Mouse (Mus musculus): Measurements from ENCODE around the gene Swt1. TPM values are rescaled to one million over a fixed set of nuclear protein-coding genes. Genes with fewer than 3 reads are reported as not detected.
A peak's percentile ranks its signal among the peaks of the same experiment; 100 is the strongest.
"Not testable (repeated sequence)": the region's sequence is repeated elsewhere in the genome, so short reads cannot be mapped to it uniquely, and the experiment has no call there.

The Swt1 gene
- 22.6 and 24.6 TPM in 2 replicates for polyA plus RNA-seq (2014; fragmentation: Nextera tagmentation; extraction: Ambion mirVana)

DNA sequence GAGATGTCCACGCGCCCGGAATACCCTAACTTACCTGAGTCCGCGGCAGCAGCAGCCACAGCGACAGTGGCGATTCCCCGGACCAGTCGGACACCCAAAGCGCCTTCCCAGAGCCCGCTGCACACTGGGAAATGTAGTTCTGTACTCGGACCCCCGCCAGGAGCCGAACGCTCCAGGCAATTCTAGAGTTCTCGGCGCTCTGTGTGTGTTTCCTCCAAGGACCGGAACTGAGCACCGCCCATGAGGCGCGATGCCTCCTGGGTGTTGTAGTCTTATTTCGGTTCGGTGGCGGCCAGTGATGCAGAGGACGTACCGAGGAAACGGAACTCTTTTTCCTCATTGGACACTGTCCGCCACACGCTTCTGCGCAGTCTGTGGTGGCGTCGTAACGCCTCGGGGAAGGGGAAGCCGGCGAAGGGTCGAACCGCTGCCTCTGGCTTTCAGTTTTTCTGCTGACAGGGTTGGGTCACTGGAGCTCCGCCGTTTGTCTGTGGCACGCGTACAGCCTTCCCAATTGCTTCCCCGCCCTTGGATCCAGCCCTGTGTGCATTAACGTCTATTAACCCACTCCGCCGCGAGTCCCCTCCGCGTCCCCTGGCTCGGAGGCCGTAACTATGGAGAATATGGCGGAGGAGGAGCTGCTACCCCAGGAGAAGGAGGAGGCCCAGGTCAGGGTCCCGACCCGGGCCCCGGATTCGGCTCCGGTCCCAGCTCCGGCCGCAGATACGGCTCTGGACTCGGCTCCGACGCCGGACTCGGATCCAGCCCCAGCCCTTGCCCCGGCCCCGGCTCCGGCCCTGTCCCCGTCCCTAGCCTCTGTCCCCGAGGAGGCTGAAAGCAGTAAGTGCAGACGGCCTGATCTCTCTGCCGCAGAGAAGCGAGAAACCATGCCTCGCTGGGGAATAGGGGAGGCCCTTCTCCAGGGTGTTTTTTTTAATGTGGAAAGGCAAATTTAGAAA lies at the start of gene Swt1, which contains the start of gene Trmt1l:
Gene Swt1, minus strand, starts transcription at position 193 of the 959 bp plus-strand sequence.
Gene Trmt1l, plus strand, starts transcription at position 280 of the 959 bp plus-strand sequence.
- under 1% methylated on average over 73 of the region's 74 CpGs for WGBS
- Histone ChIP-seq H3K9ac (ENCODE audit: low read length) (peak within 1 kb of the TSS; percentile 90), H3K27me3 (ENCODE audit: control insufficient read depth, insufficient read depth, low read length) (no peaks in the 10 kb centered on the region), H3K27ac (ENCODE audit: low read depth, low read length) (peak within 1 kb of the TSS; percentile 91), H3K9me3 (ENCODE audit: control insufficient read depth, low read length) (no peaks in the 10 kb centered on the region), H3K4me3 (ENCODE audit: low read depth, low read length) (peak within 1 kb of the TSS; percentile 80), H3K36me3 (ENCODE audit: control insufficient read depth, insufficient read depth, low read length) (no peaks in the 10 kb centered on the region), H3K4me2 (ENCODE audit: low read depth, low read length, severe bottlenecking) (peak within 1 kb of the TSS; percentile 64), H3K4me1 (replicated peaks; ENCODE audit: control insufficient read depth, insufficient read depth, low read length) (peaks cover 7% of the 10 kb centered on the region)
- ATAC-seq (replicated peaks; ENCODE audit: low FRiP score) (peak; percentile 99), DNase-seq (ENCODE audit: low spot score) (peak; percentile 97)

- H3K4me2 ChIP-seq (ENCODE audit: low read depth, low read length, severe bottlenecking); H3K27ac ChIP-seq (ENCODE audit: low read depth, low read length); H3K4me1 ChIP-seq (replicated peaks; ENCODE audit: control insufficient read depth, insufficient read depth, low read length); H3K9me3 ChIP-seq (ENCODE audit: control insufficient read depth, low read length); DNase-seq (ENCODE audit: low spot score); H3K27me3 ChIP-seq (ENCODE audit: control insufficient read depth, insufficient read depth, low read length); ATAC-seq (replicated peaks; ENCODE audit: low FRiP score); H3K4me3 ChIP-seq (ENCODE audit: low read depth, low read length); H3K9ac ChIP-seq (ENCODE audit: low read length); H3K36me3 ChIP-seq (ENCODE audit: control insufficient read depth, insufficient read depth, low read length): not testable (repeated sequence)
- 88% methylated on average over 8 of the region's 8 CpGs for WGBS
These were observed 44.1 kb upstream of the Swt1 start for GRCm38 (mm10) chr1:151472386-151472785.

GRCm38 (mm10) chr1:151471429-151471828 lies 43.2 kb upstream of the Swt1 start:
- Histone ChIP-seq H3K27ac (ENCODE audit: low read depth, low read length) (no peak overlapping the region), H3K4me2 (ENCODE audit: low read depth, low read length, severe bottlenecking) (no peak overlapping the region), H3K27me3 (ENCODE audit: control insufficient read depth, insufficient read depth, low read length) (no peaks in the 10 kb centered on the region), H3K4me1 (replicated peaks; ENCODE audit: control insufficient read depth, insufficient read depth, low read length) (no peaks in the 10 kb centered on the region), H3K36me3 (ENCODE audit: control insufficient read depth, insufficient read depth, low read length) (peaks cover 7% of the 10 kb centered on the region), H3K4me3 (ENCODE audit: low read depth, low read length) (no peak overlapping the region), H3K9ac (ENCODE audit: low read length) (no peak overlapping the region), H3K9me3 (ENCODE audit: control insufficient read depth, low read length) (no peaks in the 10 kb centered on the region)
- DNase-seq (ENCODE audit: low spot score): no peak
- WGBS: 71% methylated on average over 7 of the region's 7 CpGs
- ATAC-seq (replicated peaks; ENCODE audit: low FRiP score): no peak

- Histone ChIP-seq H3K27me3 (ENCODE audit: control insufficient read depth, insufficient read depth, low read length) (no peaks in the 10 kb centered on the region), H3K4me2 (ENCODE audit: low read depth, low read length, severe bottlenecking) (no peak overlapping the region), H3K27ac (ENCODE audit: low read depth, low read length) (no peak overlapping the region), H3K36me3 (ENCODE audit: control insufficient read depth, insufficient read depth, low read length) (no peaks in the 10 kb centered on the region; the same call in 1 of the 2 replicates), H3K9me3 (ENCODE audit: control insufficient read depth, low read length) (no peaks in the 10 kb centered on the region), H3K9ac (ENCODE audit: low read length) (no peak overlapping the region), H3K4me3 (ENCODE audit: low read depth, low read length) (no peak overlapping the region), H3K4me1 (replicated peaks; ENCODE audit: control insufficient read depth, insufficient read depth, low read length) (no peaks in the 10 kb centered on the region)
- ATAC-seq (replicated peaks; ENCODE audit: low FRiP score) (no peak), DNase-seq (ENCODE audit: low spot score) (no peak)
- WGBS: 92% methylated on average over 4 of the region's 4 CpGs
These were observed 38.3 kb upstream of the Swt1 start for GRCm38 (mm10) chr1:151466571-151466970.

- WGBS: 62% methylated on average over 4 of the region's 4 CpGs
- Histone ChIP-seq H3K27ac (ENCODE audit: low read depth, low read length) (no peak overlapping the region), H3K36me3 (ENCODE audit: control insufficient read depth, insufficient read depth, low read length) (no peaks in the 10 kb centered on the region; the same call in 1 of the 2 replicates), H3K4me1 (replicated peaks; ENCODE audit: control insufficient read depth, insufficient read depth, low read length) (no peaks in the 10 kb centered on the region), H3K9me3 (ENCODE audit: control insufficient read depth, low read length) (no peaks in the 10 kb centered on the region), H3K4me2 (ENCODE audit: low read depth, low read length, severe bottlenecking) (no peak overlapping the region), H3K9ac (ENCODE audit: low read length) (no peak overlapping the region), H3K4me3 (ENCODE audit: low read depth, low read length) (no peak overlapping the region), H3K27me3 (ENCODE audit: control insufficient read depth, insufficient read depth, low read length) (no peaks in the 10 kb centered on the region)
- ATAC-seq (replicated peaks; ENCODE audit: low FRiP score): no peak
- no peak for DNase-seq (ENCODE audit: low spot score)
These were observed 36.7 kb upstream of the Swt1 start for GRCm38 (mm10) chr1:151464914-151465313.

- Histone ChIP-seq H3K27ac (ENCODE audit: low read depth, low read length) (no peak overlapping the region), H3K9ac (ENCODE audit: low read length) (no peak overlapping the region), H3K9me3 (ENCODE audit: control insufficient read depth, low read length) (no peaks in the 10 kb centered on the region), H3K4me3 (ENCODE audit: low read depth, low read length) (no peak overlapping the region), H3K4me1 (replicated peaks; ENCODE audit: control insufficient read depth, insufficient read depth, low read length) (no peaks in the 10 kb centered on the region), H3K36me3 (ENCODE audit: control insufficient read depth, insufficient read depth, low read length) (no peaks in the 10 kb centered on the region; the same call in 1 of the 2 replicates), H3K27me3 (ENCODE audit: control insufficient read depth, insufficient read depth, low read length) (no peaks in the 10 kb centered on the region), H3K4me2 (ENCODE audit: low read depth, low read length, severe bottlenecking) (no peak overlapping the region)
- WGBS: 78% methylated on average over 9 of the region's 9 CpGs
- no peak for ATAC-seq (replicated peaks; ENCODE audit: low FRiP score)
- DNase-seq (ENCODE audit: low spot score): no peak
These were observed 33.0 kb upstream of the Swt1 start for GRCm38 (mm10) chr1:151461265-151461664.

DNA sequence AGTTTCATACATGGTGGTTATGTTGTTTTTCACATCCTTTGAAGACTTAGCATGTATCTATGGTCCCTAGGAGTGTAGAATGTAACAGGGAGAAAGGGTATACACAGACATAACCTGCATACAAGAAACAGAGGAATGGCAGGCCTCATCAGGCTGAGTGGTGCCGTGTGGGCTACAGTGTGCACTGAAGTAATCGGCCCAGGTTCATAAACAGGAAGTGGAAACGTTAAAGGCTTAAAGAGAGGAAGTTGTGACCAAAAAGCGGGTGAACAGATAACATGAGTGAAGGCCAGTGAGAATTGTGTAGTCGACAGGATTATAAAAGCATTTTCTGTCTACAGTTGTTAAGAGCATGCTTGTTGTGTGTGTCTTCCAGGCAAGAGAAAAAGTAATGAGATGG lies 28.8 kb upstream of the Swt1 start:
- Histone ChIP-seq H3K4me2 (ENCODE audit: low read depth, low read length, severe bottlenecking) (no peak overlapping the region), H3K4me3 (ENCODE audit: low read depth, low read length) (no peak overlapping the region), H3K4me1 (replicated peaks; ENCODE audit: control insufficient read depth, insufficient read depth, low read length) (no peaks in the 10 kb centered on the region), H3K9me3 (ENCODE audit: control insufficient read depth, low read length) (no peaks in the 10 kb centered on the region), H3K36me3 (ENCODE audit: control insufficient read depth, insufficient read depth, low read length) (peaks cover 3% of the 10 kb centered on the region; the same call in 1 of the 2 replicates), H3K27ac (ENCODE audit: low read depth, low read length) (no peak overlapping the region), H3K27me3 (ENCODE audit: control insufficient read depth, insufficient read depth, low read length) (no peaks in the 10 kb centered on the region), H3K9ac (ENCODE audit: low read length) (no peak overlapping the region)
- WGBS: 92% methylated on average over 5 of the region's 5 CpGs
- ATAC-seq (replicated peaks; ENCODE audit: low FRiP score) (no peak), DNase-seq (ENCODE audit: low spot score) (no peak)

- Histone ChIP-seq H3K36me3 (ENCODE audit: control insufficient read depth, insufficient read depth, low read length) (peaks cover 8% of the 10 kb centered on the region), H3K27ac (ENCODE audit: low read depth, low read length) (no peak overlapping the region), H3K9me3 (ENCODE audit: control insufficient read depth, low read length) (no peaks in the 10 kb centered on the region), H3K4me2 (ENCODE audit: low read depth, low read length, severe bottlenecking) (no peak overlapping the region), H3K4me3 (ENCODE audit: low read depth, low read length) (no peak overlapping the region), H3K27me3 (ENCODE audit: control insufficient read depth, insufficient read depth, low read length) (no peaks in the 10 kb centered on the region), H3K4me1 (replicated peaks; ENCODE audit: control insufficient read depth, insufficient read depth, low read length) (no peaks in the 10 kb centered on the region), H3K9ac (ENCODE audit: low read length) (no peak overlapping the region)
- no peak for ATAC-seq (replicated peaks; ENCODE audit: low FRiP score)
- no peak for DNase-seq (ENCODE audit: low spot score)
- WGBS: 96% methylated on average over 11 of the region's 11 CpGs
These were observed 23.7 kb upstream of the Swt1 start for GRCm38 (mm10) chr1:151451946-151452345.

Measured in forebrain, embryonic 11.5 days (tissue).